Mouse (Mus musculus) thymus, adult 2 months (tissue): Measurements from ENCODE around the gene Clstn3. TPM values are rescaled to one million over a fixed set of nuclear protein-coding genes. Genes with fewer than 3 reads are reported as not detected.

Source experiments
- DNase-seq: peaks from one replicate; pipeline ENCODE4 v3.0.0; 2021
- H3K27ac ChIP-seq: fragments of 200-500 bp; 2 replicates; pipeline ENCODE4 v1.5.1; 2012; ENCODE audit warnings: low read length, control low read depth; ENCODE audit not compliant: control insufficient read depth, insufficient read depth
- H3K27me3 ChIP-seq: fragments of 200-500 bp; 2 replicates; pipeline ENCODE4 v1.6.1; 2012; ENCODE audit warnings: mild to moderate bottlenecking, low read length, moderate library complexity, mixed read lengths; ENCODE audit not compliant: control insufficient read depth, insufficient read depth
- H3K36me3 ChIP-seq: fragments of 200-500 bp; 2 replicates; pipeline ENCODE4 v1.6.1; 2012; ENCODE audit warnings: mild to moderate bottlenecking, low read length, moderate library complexity; ENCODE audit not compliant: control insufficient read depth, insufficient read depth
- H3K4me1 ChIP-seq: fragments of 200-500 bp; replicated peaks from 2 replicates; pipeline ENCODE4 v1.6.1; 2012; ENCODE audit warnings: low read length; ENCODE audit not compliant: control insufficient read depth, insufficient read depth
- H3K4me3 ChIP-seq: fragments of 200-500 bp; 2 replicates; pipeline ENCODE4 v1.5.1; 2012; ENCODE audit warnings: mild to moderate bottlenecking, low read length, control low read depth, moderate library complexity; ENCODE audit not compliant: control insufficient read depth, insufficient read depth
- CTCF ChIP-seq: fragments of 200-500 bp; IDR thresholded peaks from 2 replicates; pipeline ENCODE4 v1.5.1; 2012; ENCODE audit warnings: mild to moderate bottlenecking, control low read depth, low read length, moderate library complexity, borderline replicate concordance; ENCODE audit not compliant: control insufficient read depth, poor library complexity, insufficient read depth; ENCODE audit errors: extremely low read depth
- POLR2A ChIP-seq: fragments of 200-500 bp; IDR thresholded peaks from 2 replicates; pipeline ENCODE4 v1.6.1; 2012; ENCODE audit warnings: mild to moderate bottlenecking, low read length, control low read depth, moderate library complexity; ENCODE audit not compliant: control insufficient read depth, poor library complexity, insufficient read depth; ENCODE audit errors: extremely low read depth
- WGBS: fragments of 180-500 bp; shearing (Covaris S2); methylation state at CpG from one replicate; pipeline ENCODE4 v1.1.7; 2018; 5-methylcytosine and 5-hydroxymethylcytosine counted together
- polyA plus RNA-seq: library from polyadenylated mRNA; depleted of rRNA; stranded (reverse); fragments of >200 nt; gene quantifications from 2 replicates; pipeline ENCODE4 v1.2.3, GENCODE M21; 2012

Clstn3 gene
- polyA plus RNA-seq, 1 experiment = 9.0 TPM

GRCm38 (mm10) chr6:124443338-124443737 lies 21.3 kb downstream of the Clstn3 start:
- Histone ChIP-seq H3K4me3 (no peak overlapping the region), H3K36me3 (no peaks in the 10 kb centered on the region), H3K27ac (no peak overlapping the region), H3K4me1 (no peaks in the 10 kb centered on the region), H3K27me3 (no peaks in the 10 kb centered on the region)
- DNase-seq = no peak
- WGBS = 91% methylated on average over 2 of the region's 2 CpGs
- TF ChIP-seq POLR2A = no peak
- no peak for TF ChIP-seq CTCF

- WGBS = 96% methylated on average over 7 of the region's 7 CpGs
- H3K4me1 ChIP-seq = peaks cover 13% of the 10 kb centered on the region
- no peak overlapping the region for H3K4me3 ChIP-seq
- no peak for DNase-seq
- H3K27ac ChIP-seq = no peak overlapping the region
- TF ChIP-seq CTCF = no peak
- TF ChIP-seq POLR2A = no peak
- no peaks in the 10 kb centered on the region for H3K27me3 ChIP-seq
- no peaks in the 10 kb centered on the region for H3K36me3 ChIP-seq
These were observed 28.3 kb downstream of the Clstn3 start for GRCm38 (mm10) chr6:124436245-124436644.

DNA sequence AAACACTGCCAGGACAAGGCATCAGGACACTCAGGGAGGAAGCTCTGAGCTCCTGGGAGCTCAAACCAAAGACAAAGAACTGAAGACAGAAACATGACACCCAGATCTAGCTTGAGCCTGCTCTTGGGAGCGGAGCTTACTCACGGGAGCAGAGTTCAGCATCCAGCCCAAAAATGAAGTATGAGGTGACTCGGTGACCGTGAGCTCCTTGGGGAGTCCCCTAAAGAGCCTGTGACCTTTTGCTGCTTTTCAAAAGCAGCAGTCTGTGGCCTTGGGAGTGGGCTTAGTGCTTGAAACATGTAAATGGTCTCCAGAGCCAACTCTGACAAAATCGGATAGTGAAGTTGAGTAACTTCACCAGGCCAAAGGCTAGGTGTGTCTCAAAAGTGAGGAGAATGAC lies 29.4 kb downstream of the Clstn3 start:
- WGBS = 92% methylated on average over 5 of the region's 5 CpGs
- DNase-seq = no peak

GRCm38 (mm10) chr6:124433688-124434324 lies 30.8 kb downstream of the Clstn3 start:
- Histone ChIP-seq H3K4me1 (peaks cover 15% of the 10 kb centered on the region), H3K36me3 (no peaks in the 10 kb centered on the region), H3K4me3 (no peak overlapping the region), H3K27ac (no peak overlapping the region), H3K27me3 (no peaks in the 10 kb centered on the region)
- TF ChIP-seq CTCF = no peak
- TF ChIP-seq POLR2A = no peak
- WGBS = 91% methylated on average over 8 of the region's 8 CpGs
- no peak for DNase-seq

More for the DNA sequence above, 29.4 kb downstream of the Clstn3 start:
- Histone ChIP-seq H3K4me3 (no peak overlapping the region), H3K27me3 (no peaks in the 10 kb centered on the region), H3K27ac (no peak overlapping the region), H3K4me1 (peaks cover 15% of the 10 kb centered on the region), H3K36me3 (no peaks in the 10 kb centered on the region)
- no peak for TF ChIP-seq CTCF
- no peak for TF ChIP-seq POLR2A

DNA sequence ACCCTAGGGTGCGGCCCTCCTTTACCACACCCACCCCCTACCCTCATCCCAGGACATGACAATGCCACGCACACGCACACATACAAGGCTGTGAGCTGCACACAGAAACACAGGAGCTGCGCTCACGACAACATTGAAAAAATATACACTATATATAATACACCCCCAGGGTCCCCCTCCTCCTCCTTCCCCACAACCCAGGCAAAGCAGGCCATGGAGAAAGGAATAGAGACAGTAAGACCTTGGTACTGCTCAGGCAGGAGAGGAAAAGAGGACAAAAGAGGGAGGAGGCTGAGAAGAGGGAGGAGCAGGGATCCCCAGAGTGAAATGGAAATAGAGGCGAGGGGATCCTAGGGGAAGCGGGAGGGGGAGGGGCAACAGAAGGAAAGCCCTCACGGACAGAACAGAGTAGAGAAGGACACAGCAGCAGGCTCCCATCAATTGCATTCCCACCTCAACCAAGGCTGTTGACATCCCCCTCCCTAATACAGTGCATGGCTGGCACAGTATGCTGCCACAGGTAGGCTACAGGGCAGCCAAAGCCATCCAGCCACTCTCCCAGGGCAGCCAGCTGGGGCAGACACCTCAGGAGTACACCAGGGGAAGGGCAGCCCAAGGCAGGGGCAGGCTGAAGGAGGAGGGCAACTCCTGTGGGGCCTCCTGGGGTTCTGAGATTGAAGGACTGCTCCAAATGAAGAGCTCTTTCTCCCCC lies 33.7 kb downstream of the Clstn3 start:
- H3K27me3 ChIP-seq = no peaks in the 10 kb centered on the region
- no peak overlapping the region for H3K27ac ChIP-seq
- H3K4me3 ChIP-seq = no peak overlapping the region
- H3K36me3 ChIP-seq = no peaks in the 10 kb centered on the region
- 94% methylated on average over 8 of the region's 8 CpGs for WGBS
- peaks cover 15% of the 10 kb centered on the region for H3K4me1 ChIP-seq
- TF ChIP-seq CTCF (no peak), POLR2A (no peak)
- DNase-seq = no peak

DNA sequence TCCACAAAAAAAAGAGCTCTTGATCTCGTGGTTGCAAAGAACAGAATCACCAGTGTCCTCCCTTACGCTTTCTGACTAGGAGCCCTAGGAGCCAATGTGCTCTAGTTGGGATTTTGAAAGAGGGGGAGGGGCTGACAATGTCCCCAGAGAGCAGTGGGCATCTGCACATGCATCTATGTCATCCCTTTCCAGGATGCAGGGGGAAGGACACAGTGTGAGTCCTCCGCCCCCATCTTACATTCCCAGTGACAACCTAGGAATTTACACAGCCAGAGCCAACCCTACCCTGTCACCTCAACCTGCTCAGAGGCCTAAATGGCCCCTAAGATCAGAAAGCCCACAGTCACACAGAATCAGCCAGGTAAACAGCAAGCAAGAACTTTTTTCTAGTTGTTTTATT lies 34.2 kb downstream of the Clstn3 start:
- no peaks in the 10 kb centered on the region for H3K36me3 ChIP-seq
- TF ChIP-seq CTCF (no peak), POLR2A (no peak)

More for the DNA sequence above, 34.2 kb downstream of the Clstn3 start:
- WGBS = 84% methylated on average over 3 of the region's 3 CpGs
- no peak overlapping the region for H3K4me3 ChIP-seq
- no peaks in the 10 kb centered on the region for H3K27me3 ChIP-seq
- no peak overlapping the region for H3K27ac ChIP-seq
- peaks cover 15% of the 10 kb centered on the region for H3K4me1 ChIP-seq
- DNase-seq = no peak
